Mouse (Mus musculus): ENCODE measurements around the gene Fcer1g.

Gene Fcer1g

DNA sequence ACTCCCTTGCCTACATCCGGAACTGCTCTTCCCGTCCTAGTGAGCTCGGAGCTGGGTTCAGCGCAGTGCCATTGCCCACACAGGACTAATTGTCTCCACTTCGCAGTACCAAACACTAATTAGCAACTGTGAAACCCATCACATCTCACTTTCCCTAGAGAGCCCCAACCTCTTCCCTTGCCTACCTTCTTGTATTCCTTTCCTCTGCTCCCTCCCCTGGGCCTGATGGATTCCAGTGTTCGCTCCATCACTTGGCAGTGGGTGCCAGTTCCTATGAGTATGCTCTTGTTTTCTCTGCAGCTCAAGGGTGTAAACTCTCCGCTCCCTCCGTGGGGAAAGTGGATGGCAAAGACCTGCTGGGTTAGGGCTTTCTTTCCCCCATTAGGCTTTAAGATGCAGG lies 48.5 kb downstream of the Fcer1g start:
- no peak for DNase-seq (ENCODE audit: low read depth)

DNA sequence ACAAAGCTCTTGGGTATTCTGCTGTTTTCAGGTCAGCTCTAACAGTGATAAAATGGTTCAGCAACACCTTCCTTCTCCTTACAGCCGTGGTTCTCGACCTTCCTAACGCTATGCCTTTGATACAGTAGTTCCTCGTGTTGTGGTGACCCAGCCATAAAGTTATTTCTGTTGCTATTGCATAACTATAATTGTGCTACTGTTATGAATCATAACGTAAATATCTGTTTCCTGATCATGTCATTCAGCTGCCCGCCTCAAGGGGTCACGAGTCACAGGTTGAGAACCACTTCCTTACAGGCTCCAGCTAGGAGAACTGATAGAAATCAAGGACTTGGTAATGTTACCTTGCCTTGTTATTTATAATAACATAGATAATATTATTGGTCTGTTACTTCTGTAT lies 49.9 kb downstream of the Fcer1g start:
- peak; percentile 50 for DNase-seq (ENCODE audit: low read depth)

- DNase-seq (ENCODE audit: low read depth) = no peak
Measured at GRCm38 (mm10) chr1:171183620-171184019, 50.5 kb downstream of the Fcer1g start.

- DNase-seq (ENCODE audit: low read depth) = no peak
Measured at GRCm38 (mm10) chr1:171183025-171183424, 51.1 kb downstream of the Fcer1g start.

Measured in naive thymus-derived CD4-positive, alpha-beta T cell, adult 2 months (primary cell).